Mouse (Mus musculus): ENCODE measurements around the gene Nr3c2.

Nr3c2 gene

GRCm38 (mm10) chr8:76899411-76900154 is at the start of gene Nr3c2:
TSS of gene Nr3c2 (plus strand) at chr8:76899442.
- no peak for DNase-seq (ENCODE audit: low spot score)

DNA sequence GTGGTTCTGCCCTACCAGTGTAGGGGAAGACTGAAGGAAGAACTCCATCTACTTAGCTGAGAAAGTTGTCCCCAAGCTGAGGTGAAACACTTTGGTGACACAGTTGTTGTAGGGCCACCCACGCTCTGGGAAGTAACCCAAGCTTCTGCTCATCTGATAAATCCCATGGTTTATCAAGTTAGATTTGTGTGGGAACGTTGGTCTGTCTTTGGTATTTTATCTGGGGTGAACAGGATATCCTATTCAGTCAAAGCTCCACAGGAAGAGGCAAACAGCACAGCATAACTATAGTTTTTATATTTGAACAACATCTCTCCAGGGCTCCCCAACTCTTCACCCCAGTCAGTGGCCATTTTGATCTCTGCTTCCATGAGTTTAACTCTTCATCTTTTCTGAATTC is 40.7 kb upstream of the Nr3c2 start:
- no peak for DNase-seq (ENCODE audit: low spot score)

DNA sequence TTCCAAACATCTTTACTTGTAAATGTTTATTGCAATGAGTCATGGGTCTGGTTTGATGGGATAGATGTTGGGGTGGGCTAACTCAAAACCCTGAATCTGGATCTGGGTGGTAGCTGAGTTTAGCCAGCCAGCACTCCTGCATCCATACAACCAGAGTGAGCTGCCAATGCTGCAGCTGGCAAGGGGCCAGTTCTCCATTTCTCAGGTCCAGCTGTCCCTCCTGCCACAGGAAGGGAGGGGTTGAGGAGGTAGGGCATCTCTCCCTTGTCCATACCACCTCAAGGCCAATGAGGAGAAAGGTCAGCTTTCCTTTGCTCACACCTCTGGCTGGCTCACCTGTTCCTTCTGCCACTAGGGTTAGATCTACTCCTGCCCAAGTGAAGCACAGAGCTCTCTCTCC is 39.5 kb upstream of the Nr3c2 start:
- DNase-seq (ENCODE audit: low spot score): no peak

DNA sequence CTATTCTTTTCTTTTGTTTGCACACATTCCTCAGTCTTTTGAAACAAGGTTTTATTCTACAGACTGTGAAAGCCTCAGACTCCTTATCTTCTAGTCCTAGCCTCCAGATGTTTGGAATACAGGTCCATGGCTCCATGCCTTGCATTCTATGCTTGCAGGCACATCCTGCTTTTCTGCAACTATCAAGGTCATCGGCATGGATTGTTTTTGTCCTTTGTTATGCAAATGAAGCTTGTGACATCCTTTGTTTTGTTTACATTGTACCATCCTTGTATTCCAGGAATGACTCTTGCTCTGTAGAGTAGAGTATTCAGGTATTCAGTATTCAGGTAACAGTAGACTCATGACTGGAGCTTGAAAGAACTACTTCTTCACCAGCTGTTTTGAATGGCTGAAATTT is 36.2 kb upstream of the Nr3c2 start:
- DNase-seq (ENCODE audit: low spot score): no peak

GRCm38 (mm10) chr8:76876809-76877208 is 22.4 kb upstream of the Nr3c2 start:
- DNase-seq (ENCODE audit: low spot score): no peak

DNA sequence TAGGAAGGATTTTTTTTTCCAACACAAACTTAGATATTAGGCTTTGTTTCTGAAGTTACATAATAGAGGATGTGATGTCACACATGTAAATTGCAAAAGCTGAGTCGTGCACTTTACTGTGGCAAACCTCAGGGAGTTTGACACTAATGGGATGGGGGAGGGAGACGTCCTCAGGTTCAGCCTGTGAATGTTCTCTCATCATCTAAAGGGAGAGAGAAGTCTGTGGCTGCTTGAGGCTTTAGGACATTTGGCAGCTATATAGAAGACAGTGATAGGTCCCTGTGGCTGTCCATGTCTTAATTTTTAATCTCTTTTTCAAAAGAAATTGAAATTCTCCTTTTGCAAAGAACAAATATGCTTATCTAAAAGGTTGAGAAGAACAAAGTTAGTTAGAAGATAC is 2.2 kb upstream of the Nr3c2 start:
- peak; percentile 40 for DNase-seq (ENCODE audit: low spot score)

- peak; percentile 11 for DNase-seq (ENCODE audit: low spot score)
These were observed 376 bp upstream of the Nr3c2 start for GRCm38 (mm10) chr8:76898721-76899410.

DNA sequence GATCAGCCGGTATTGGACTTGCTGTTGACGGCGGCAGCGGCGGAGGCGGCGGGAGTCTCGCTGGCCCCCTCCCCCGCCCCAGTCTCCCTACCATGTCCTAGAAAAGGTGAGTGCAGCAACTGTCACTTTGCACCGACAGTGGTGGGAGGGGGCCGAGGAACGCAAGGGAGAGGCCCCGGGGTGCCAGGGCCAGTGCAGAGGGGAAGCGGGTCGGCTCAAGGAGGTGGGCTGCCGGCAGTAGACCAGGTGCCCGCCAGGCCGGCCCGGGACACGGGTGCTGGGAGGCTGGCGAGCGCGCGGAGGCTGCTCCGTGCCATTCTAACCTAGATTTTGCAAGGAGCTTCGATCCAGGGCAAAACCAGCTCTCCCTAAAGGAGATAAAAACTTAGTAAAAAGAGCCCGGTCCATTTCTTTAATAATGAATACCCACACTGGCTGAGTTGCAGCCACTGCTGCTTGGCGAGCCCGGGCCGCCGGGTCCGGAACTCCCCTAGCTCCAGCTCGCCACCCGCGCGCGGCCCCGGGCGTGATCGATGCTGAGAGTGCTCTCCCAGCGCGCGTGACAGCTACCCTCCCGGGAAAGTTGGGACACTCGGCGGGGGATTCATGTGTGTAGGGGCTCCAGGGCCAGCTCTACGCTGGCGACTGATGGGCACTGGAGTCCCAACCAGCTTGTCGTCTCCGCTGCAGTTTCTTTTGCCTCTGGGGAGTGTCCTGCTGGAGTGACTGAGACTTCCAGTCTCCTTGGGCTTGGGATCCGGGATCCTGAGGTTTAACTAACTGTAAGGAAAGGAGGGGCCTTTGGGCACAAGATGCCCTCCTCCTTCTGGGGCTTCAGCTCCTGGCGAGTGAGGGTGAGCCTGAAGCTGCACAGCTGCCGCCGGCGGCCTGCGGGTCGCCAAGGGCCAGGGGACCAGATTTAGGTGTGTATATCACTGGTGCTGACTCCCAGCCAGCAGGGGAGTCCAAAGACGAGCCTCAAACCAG is 1.2 kb downstream of the Nr3c2 start:
- DNase-seq (ENCODE audit: low spot score): no peak

- DNase-seq (ENCODE audit: low spot score): peak; percentile 98
These were observed 2.4 kb downstream of the Nr3c2 start for GRCm38 (mm10) chr8:76901430-76902204.

- no peak for DNase-seq (ENCODE audit: low spot score)
These were observed 3.2 kb downstream of the Nr3c2 start for GRCm38 (mm10) chr8:76902205-76903078.

DNA sequence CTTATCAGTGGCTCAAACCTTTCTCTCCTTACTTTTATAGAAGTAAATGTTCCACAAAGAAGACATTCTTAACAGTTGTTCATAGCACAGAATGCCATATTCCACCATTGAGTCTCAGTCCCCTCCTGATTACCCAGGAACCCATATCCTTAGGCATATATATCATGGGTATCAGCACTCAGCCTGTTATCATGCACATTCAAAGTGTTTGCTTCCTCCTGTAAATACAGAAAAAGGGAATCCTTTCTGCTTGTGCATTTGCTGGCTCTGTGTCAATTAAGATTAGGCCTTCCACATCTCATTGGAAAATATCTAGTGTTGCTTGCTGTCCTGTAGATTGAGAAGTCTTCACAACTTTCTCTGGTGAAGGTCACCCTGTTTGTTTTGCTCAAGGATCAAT is 12.0 kb downstream of the Nr3c2 start:
- DNase-seq (ENCODE audit: low spot score): no peak

DNA sequence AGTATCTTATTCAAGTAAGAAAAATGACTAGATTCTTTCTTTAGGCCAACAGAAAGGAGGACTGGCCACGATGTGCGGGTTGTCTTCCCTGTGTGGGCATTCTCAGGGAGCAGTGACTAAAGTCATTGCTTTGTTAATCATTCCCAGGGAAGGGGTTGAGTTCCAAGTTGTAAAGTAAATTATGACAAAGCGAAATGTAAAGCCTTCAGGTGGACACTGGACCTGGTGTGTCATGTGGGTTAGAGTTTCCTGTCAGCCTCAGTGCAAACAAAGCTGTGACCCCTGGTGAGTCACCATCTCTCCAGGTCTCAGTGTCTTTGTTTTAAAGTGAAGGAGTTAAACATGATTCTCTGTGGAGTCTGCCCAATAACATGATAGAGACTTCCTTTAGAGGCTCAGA is 13.4 kb downstream of the Nr3c2 start:
- DNase-seq (ENCODE audit: low spot score): no peak

DNA sequence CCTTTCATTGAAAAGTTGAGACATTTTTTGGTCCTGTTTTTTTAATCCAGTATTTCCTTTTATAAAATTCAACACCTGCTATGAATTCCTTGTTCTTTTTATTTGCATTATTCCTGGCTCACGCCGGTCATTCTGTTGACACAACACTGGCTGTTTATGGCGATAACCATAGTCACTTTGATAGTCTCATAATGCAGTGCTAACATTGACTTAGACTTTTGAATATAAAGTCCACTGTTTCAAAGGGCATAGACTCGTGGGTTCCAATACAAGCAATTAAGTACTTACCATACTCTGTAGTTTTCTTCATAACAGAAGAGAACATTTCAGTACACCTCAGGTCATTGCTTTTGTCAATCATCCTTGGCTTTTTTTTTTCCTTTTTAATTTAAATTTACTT is 14.0 kb downstream of the Nr3c2 start:
- no peak for DNase-seq (ENCODE audit: low spot score)

- DNase-seq (ENCODE audit: low spot score): no peak
These were observed 16.0 kb downstream of the Nr3c2 start for GRCm38 (mm10) chr8:76915260-76915659.

- no peak for DNase-seq (ENCODE audit: low spot score)
These were observed 20.3 kb downstream of the Nr3c2 start for GRCm38 (mm10) chr8:76919546-76919945.

- no peak for DNase-seq (ENCODE audit: low spot score)
These were observed 24.9 kb downstream of the Nr3c2 start for GRCm38 (mm10) chr8:76924150-76924549.

- no peak for DNase-seq (ENCODE audit: low spot score)
These were observed 29.1 kb downstream of the Nr3c2 start for GRCm38 (mm10) chr8:76928326-76928725.

DNA sequence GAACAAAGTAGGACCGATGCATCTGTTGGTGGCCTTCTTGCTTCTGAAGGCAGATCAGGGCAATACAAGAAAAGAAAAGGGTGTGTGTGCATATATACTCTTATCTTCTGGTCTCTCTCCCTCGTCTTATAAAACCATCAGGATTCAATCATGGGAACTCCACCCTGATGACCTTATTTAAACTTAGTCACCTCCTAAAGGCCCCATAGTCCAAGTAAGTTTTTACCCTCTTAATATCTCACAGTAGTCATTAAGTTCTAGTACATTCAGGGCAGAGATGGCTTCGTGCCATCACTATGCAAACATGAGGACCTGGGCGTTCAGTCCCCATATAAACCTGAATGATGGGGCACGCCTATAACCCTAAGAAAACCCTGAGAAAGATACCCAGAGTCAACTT is 29.6 kb downstream of the Nr3c2 start:
- no peak for DNase-seq (ENCODE audit: low spot score)

DNA sequence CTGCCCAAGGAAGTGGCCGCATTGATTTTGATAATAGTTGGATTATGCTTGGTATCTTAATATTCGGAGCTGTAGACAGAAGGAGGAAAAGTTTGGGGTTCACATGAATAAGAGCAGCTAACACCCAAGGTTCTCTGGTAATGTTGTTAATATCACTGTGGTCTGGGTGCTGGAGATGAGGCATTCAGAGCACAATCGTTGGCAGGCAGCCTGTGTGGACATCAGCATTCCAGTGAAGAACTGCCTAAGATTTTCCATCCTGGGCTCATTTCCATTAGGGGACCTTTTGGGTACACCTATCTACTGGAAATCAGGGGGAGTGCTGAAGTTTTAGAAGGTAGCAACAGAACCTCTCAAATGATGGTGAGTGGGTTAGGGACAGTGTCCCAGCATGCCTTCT is 65.8 kb downstream of the Nr3c2 start:
- no peak for DNase-seq (ENCODE audit: low spot score)

GRCm38 (mm10) chr8:76971187-76971586 is 71.9 kb downstream of the Nr3c2 start:
- no peak for DNase-seq (ENCODE audit: low spot score)

Measured in adipocyte (in vitro differentiated cells).